In the genomic region with DNA sequence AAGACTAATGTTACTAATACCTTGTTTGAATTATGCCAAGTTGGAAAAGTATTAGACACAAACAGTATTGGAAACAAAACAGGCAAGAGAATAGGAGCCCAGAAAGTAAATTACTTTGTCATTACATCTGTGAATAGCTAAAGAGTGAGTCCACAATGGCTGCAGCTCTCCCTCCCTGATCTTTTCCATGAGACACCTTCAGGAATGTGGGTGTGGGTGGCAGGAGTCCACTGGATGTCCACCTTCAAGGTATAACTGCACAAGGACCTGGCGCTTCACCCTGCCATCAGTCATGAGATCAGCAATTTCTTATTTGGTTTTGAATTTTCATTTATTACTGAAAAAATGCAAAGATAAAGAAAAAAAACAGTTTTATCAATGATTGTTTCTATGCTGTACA, we compare ENCODE assay signal across 11 mouse cellular contexts. TPM values are rescaled to one million over a fixed set of nuclear protein-coding genes. Genes with fewer than 3 reads are reported as not detected.
A peak's percentile ranks its signal among the peaks of the same experiment; 100 is the strongest.
DNase-seq lines count a peak whose midpoint lies in the region; ATAC-seq and TF ChIP-seq lines count a peak whose summit lies in the region.
"Had no signal": no experiment of that assay in that cellular context is flagged by ENCODE, and none has a peak within 500 bp of the region (broad histone marks: within the 10 kb centered on the region; RNA-seq: fewer than 3 reads in every experiment).

No protein-coding gene starts in this region.

- H3K27ac ChIP-seq in heart, embryonic 11.5 days (ENCODE audit: low read depth, low read length): no peak overlapping the region
- no peak overlapping the region for H3K27ac ChIP-seq in heart, adult 2 months
- H3K27ac ChIP-seq in midbrain, embryonic 10.5 days (replicated peaks): no peak overlapping the region
- H3K27ac ChIP-seq in midbrain, embryonic 13.5 days: no peak overlapping the region
- H3K27ac ChIP-seq in intestine, embryonic 15.5 days: no peak overlapping the region
- H3K27ac ChIP-seq in neural tube, embryonic 15.5 days (replicated peaks): no peak overlapping the region
- H3K27ac ChIP-seq: limb, embryonic 13.5 days had no signal

- no peak for TF ChIP-seq CTCF in heart, adult 2 months (IDR thresholded peaks at IDR 0.05)

- DNase-seq in heart, adult 2 months: no peak
- DNase-seq in midbrain, embryonic 10.5 days (ENCODE audit: low spot score): no peak
- no peak for DNase-seq in natural killer cell, adult 2 months (ENCODE audit: low spot score in 2 of 2)
- DNase-seq in left cerebral cortex, postnatal 10 days (ENCODE audit: extremely low spot score in 1 of 2, low spot score in 2 of 2): no peak

- no peaks in the 10 kb centered on the region for H3K27me3 ChIP-seq in heart, embryonic 11.5 days (ENCODE audit: control insufficient read depth, insufficient read depth, low read length)
- no peaks in the 10 kb centered on the region for H3K27me3 ChIP-seq in heart, adult 2 months (ENCODE audit: control insufficient read depth, insufficient read depth, low read length)
- peaks cover 8% of the 10 kb centered on the region for H3K27me3 ChIP-seq in midbrain, embryonic 10.5 days (ENCODE audit: low read depth, poor library complexity, severe bottlenecking)
- peaks cover 13% of the 10 kb centered on the region for H3K27me3 ChIP-seq in midbrain, embryonic 13.5 days
- H3K27me3 ChIP-seq in intestine, embryonic 15.5 days (replicated peaks): no peaks in the 10 kb centered on the region
- H3K27me3 ChIP-seq in neural tube, embryonic 15.5 days (replicated peaks): peaks cover 10% of the 10 kb centered on the region
- H3K27me3 ChIP-seq: limb, embryonic 13.5 days had no signal

- H3K79me2 ChIP-seq in heart, adult 2 months (replicated peaks; ENCODE audit: control insufficient read depth, insufficient read depth, low read length): no peaks in the 10 kb centered on the region

- intact Hi-C loops in heart, adult 2 months (cut with DNase I): loop anchor here (2.0 to 5.0 kb wide), 2 partner anchors 14 to 41 kb away; no protein-coding TSS in a partner anchor
- intact Hi-C loops in left cerebral cortex, postnatal 10 days (cut with DNase I): loop anchor here (5.0 kb wide), 1 partner anchor 36 kb away; no protein-coding TSS in a partner anchor

- peak overlapping the region; percentile 64 for H3K4me3 ChIP-seq in heart, embryonic 11.5 days (ENCODE audit: low read depth, low read length)
- no peak overlapping the region for H3K4me3 ChIP-seq in heart, adult 2 months
- H3K4me3 ChIP-seq in midbrain, embryonic 10.5 days: peak overlapping the region; percentile 66
- H3K4me3 ChIP-seq in midbrain, embryonic 13.5 days (replicated peaks): no peak overlapping the region
- H3K4me3 ChIP-seq in intestine, embryonic 15.5 days (replicated peaks): 0 out of 2 replicates have a peak overlapping the region, but pooled peaks have one; percentile 52
- H3K4me3 ChIP-seq in neural tube, embryonic 15.5 days (replicated peaks): no peak overlapping the region

- no peak for ATAC-seq in heart, embryonic 11.5 days (replicated peaks; ENCODE audit: insufficient number of reproducible peaks, low FRiP score, low TSS enrichment)
- ATAC-seq in midbrain, embryonic 13.5 days: no peak
- no peak for ATAC-seq in intestine, embryonic 15.5 days
- no peak for ATAC-seq in neural tube, embryonic 15.5 days (ENCODE audit: low FRiP score)

- H3K4me2 ChIP-seq in heart, embryonic 11.5 days: peak overlapping the region; percentile 94
- H3K4me2 ChIP-seq in midbrain, embryonic 13.5 days (replicated peaks): no peak overlapping the region
- H3K4me2 ChIP-seq in intestine, embryonic 15.5 days (replicated peaks): peak overlapping the region; percentile 90
- peak overlapping the region; percentile 83 for H3K4me2 ChIP-seq in neural tube, embryonic 15.5 days

- 48% methylated on average over 1 of the region's 1 CpGs for WGBS in heart, embryonic 11.5 days (ENCODE audit: insufficient replicate concordance)
- 91% methylated on average over 1 of the region's 1 CpGs for WGBS in heart, adult 2 months
- WGBS in midbrain, embryonic 10.5 days: 53% methylated on average over 1 of the region's 1 CpGs
- 59% methylated on average over 1 of the region's 1 CpGs for WGBS in midbrain, embryonic 13.5 days
- 73% methylated on average over 1 of the region's 1 CpGs for WGBS in intestine, embryonic 15.5 days
- 51% methylated on average over 1 of the region's 1 CpGs for WGBS in neural tube, embryonic 15.5 days

- no peak for TF ChIP-seq EP300 in heart, adult 2 months (IDR thresholded peaks at IDR 0.05; ENCODE audit: insufficient read depth, low read depth, low read length)

- no peaks in the 10 kb centered on the region for H3K36me3 ChIP-seq in heart, embryonic 11.5 days (ENCODE audit: control insufficient read depth, insufficient read depth, low read length)
- H3K36me3 ChIP-seq in heart, adult 2 months (ENCODE audit: control insufficient read depth, insufficient read depth, low read length): no peaks in the 10 kb centered on the region
- no peaks in the 10 kb centered on the region for H3K36me3 ChIP-seq in midbrain, embryonic 10.5 days
- no peaks in the 10 kb centered on the region for H3K36me3 ChIP-seq in midbrain, embryonic 13.5 days
- no peaks in the 10 kb centered on the region for H3K36me3 ChIP-seq in intestine, embryonic 15.5 days
- no peaks in the 10 kb centered on the region for H3K36me3 ChIP-seq in neural tube, embryonic 15.5 days
- H3K36me3 ChIP-seq: limb, embryonic 13.5 days had no signal

- no peak for TF ChIP-seq POLR2A in heart, adult 2 months (IDR thresholded peaks at IDR 0.05; ENCODE audit: insufficient read depth, low read depth, low read length)

- H3K4me1 ChIP-seq in heart, embryonic 11.5 days (ENCODE audit: control insufficient read depth, insufficient read depth, low read length): peaks cover 7% of the 10 kb centered on the region
- no peaks in the 10 kb centered on the region for H3K4me1 ChIP-seq in heart, adult 2 months (ENCODE audit: control insufficient read depth, insufficient read depth, low read length)
- H3K4me1 ChIP-seq in midbrain, embryonic 10.5 days: peaks cover 27% of the 10 kb centered on the region
- peaks cover 13% of the 10 kb centered on the region for H3K4me1 ChIP-seq in midbrain, embryonic 13.5 days (replicated peaks)
- H3K4me1 ChIP-seq in intestine, embryonic 15.5 days (replicated peaks): peaks cover 12% of the 10 kb centered on the region; the same call in 1 of the 2 replicates
- H3K4me1 ChIP-seq in neural tube, embryonic 15.5 days: peaks cover 18% of the 10 kb centered on the region

- H3K9ac ChIP-seq in heart, embryonic 11.5 days (ENCODE audit: low read depth, low read length): no peak overlapping the region
- no peak overlapping the region for H3K9ac ChIP-seq in heart, adult 2 months (ENCODE audit: low read depth, low read length)
- no peak overlapping the region for H3K9ac ChIP-seq in midbrain, embryonic 13.5 days (replicated peaks)
- H3K9ac ChIP-seq in intestine, embryonic 15.5 days: no peak overlapping the region
- H3K9ac ChIP-seq in neural tube, embryonic 15.5 days (replicated peaks): no peak overlapping the region

- no peaks in the 10 kb centered on the region for H3K9me3 ChIP-seq in heart, embryonic 11.5 days (replicated peaks; ENCODE audit: control insufficient read depth, low read length)
- H3K9me3 ChIP-seq in midbrain, embryonic 10.5 days (replicated peaks): no peaks in the 10 kb centered on the region
- no peaks in the 10 kb centered on the region for H3K9me3 ChIP-seq in midbrain, embryonic 13.5 days
- H3K9me3 ChIP-seq in intestine, embryonic 15.5 days: no peaks in the 10 kb centered on the region
- no peaks in the 10 kb centered on the region for H3K9me3 ChIP-seq in neural tube, embryonic 15.5 days (replicated peaks)
- H3K9me3 ChIP-seq: limb, embryonic 13.5 days had no signal

RNA-seq across cellular contexts. Expression of a gene that starts 0.6 kb away (rescaled TPM):
- 0.97 and 1.7 TPM in 2 replicates for polyA plus RNA-seq in heart, embryonic 11.5 days (2014; fragmentation: Nextera tagmentation; extraction: Ambion mirVana)
- not detected for total RNA-seq in heart, adult 2 months (2021)
- polyA plus RNA-seq in heart, adult 2 months (2012; rRNA removed): 0.20 TPM in 1 of 2 replicates, not detected in the other
- polyA plus RNA-seq in midbrain, embryonic 10.5 days (2016; fragmentation: Nextera tagmentation; extraction: Ambion mirVana): 0.04 and 0.06 TPM in 2 replicates
- 0.04 and 0.13 TPM in 2 replicates for polyA plus RNA-seq in midbrain, embryonic 13.5 days (2015; fragmentation: Nextera tagmentation; extraction: Ambion mirVana)
- polyA plus RNA-seq in intestine, embryonic 15.5 days (2015; fragmentation: Nextera tagmentation; extraction: Ambion mirVana): 0.08 and 0.11 TPM in 2 replicates
- polyA plus RNA-seq in neural tube, embryonic 15.5 days (2015; fragmentation: Nextera tagmentation; extraction: Ambion mirVana): 0.15 TPM in 1 of 2 replicates, not detected in the other
- not detected for total RNA-seq in left cerebral cortex, postnatal 10 days (2021)

RNA-seq across cellular contexts. Expression of a gene that starts 22.4 kb away (rescaled TPM):
- 0.59 and 0.80 TPM in 2 replicates for polyA plus RNA-seq in heart, embryonic 11.5 days (2014; fragmentation: Nextera tagmentation; extraction: Ambion mirVana)
- not detected for total RNA-seq in heart, adult 2 months (2021)
- polyA plus RNA-seq in heart, adult 2 months (2012; rRNA removed): not detected in 2 replicates
- polyA plus RNA-seq in midbrain, embryonic 10.5 days (2016; fragmentation: Nextera tagmentation; extraction: Ambion mirVana): 0.26 and 0.38 TPM in 2 replicates
- polyA plus RNA-seq in midbrain, embryonic 13.5 days (2015; fragmentation: Nextera tagmentation; extraction: Ambion mirVana): 0.13 TPM in 2 replicates
- polyA plus RNA-seq in intestine, embryonic 15.5 days (2015; fragmentation: Nextera tagmentation; extraction: Ambion mirVana): 0.16 and 0.23 TPM in 2 replicates
- 0.14 and 0.22 TPM in 2 replicates for polyA plus RNA-seq in neural tube, embryonic 15.5 days (2015; fragmentation: Nextera tagmentation; extraction: Ambion mirVana)
- under 1 TPM; 0.75 to 0.88 TPM for total RNA-seq in left cerebral cortex, postnatal 10 days (2021)
- polyA plus RNA-seq: gonadal fat pad, adult 2 months; small intestine, adult 2 months had no signal

RNA-seq across cellular contexts. Expression of a gene that starts 42.6 kb away (rescaled TPM):
- 8.9 and 9.8 TPM in 2 replicates for polyA plus RNA-seq in heart, embryonic 11.5 days (2014; fragmentation: Nextera tagmentation; extraction: Ambion mirVana)
- 1 to 10 TPM; 3.9 to 5.1 TPM for total RNA-seq in heart, adult 2 months (2021)
- polyA plus RNA-seq in heart, adult 2 months (2012; rRNA removed): 2.4 and 3.1 TPM in 2 replicates
- 14.3 and 14.7 TPM in 2 replicates for polyA plus RNA-seq in midbrain, embryonic 10.5 days (2016; fragmentation: Nextera tagmentation; extraction: Ambion mirVana)
- polyA plus RNA-seq in midbrain, embryonic 13.5 days (2015; fragmentation: Nextera tagmentation; extraction: Ambion mirVana): 10.8 TPM in 2 replicates
- polyA plus RNA-seq in intestine, embryonic 15.5 days (2015; fragmentation: Nextera tagmentation; extraction: Ambion mirVana): 11.2 TPM in 2 replicates
- 9.3 and 10.3 TPM in 2 replicates for polyA plus RNA-seq in neural tube, embryonic 15.5 days (2015; fragmentation: Nextera tagmentation; extraction: Ambion mirVana)
- total RNA-seq in left cerebral cortex, postnatal 10 days (2021): 1 to 10 TPM; 6.3 to 6.5 TPM

Comparison
In these comparisons a context has a peak if more than half of its experiments do, and no peak if none do; other contexts are left out.
1. H3K4me3 ChIP-seq: peak in heart, embryonic 11.5 days (single experiment), midbrain, embryonic 10.5 days (single experiment) and intestine, embryonic 15.5 days (single experiment); none in heart, adult 2 months (single experiment), midbrain, embryonic 13.5 days (single experiment) and neural tube, embryonic 15.5 days (single experiment).